Mouse (Mus musculus): ENCODE data around the gene Brdt.

- peak; percentile 74 for TF ChIP-seq CTCF (IDR thresholded peaks at IDR 0.05; ENCODE audit: low read depth)
- no peak for TF ChIP-seq EP300 (IDR thresholded peaks at IDR 0.05; ENCODE audit: low read depth)
Measured at GRCm38 (mm10) chr5:107287254-107287907, 43.6 kb upstream of the Brdt start.
